Mouse (Mus musculus): ENCODE measurements around the gene Vps13a.
A peak's percentile ranks its signal among the peaks of the same experiment; 100 is the strongest.
"Not testable (repeated sequence)": the region's sequence is repeated elsewhere in the genome, so short reads cannot be mapped to it uniquely, and the experiment has no call there.

Vps13a gene

GRCm38 (mm10) chr19:16780790-16781384, at the start of gene Vps13a:
Gene Vps13a (minus strand): TSS chr19:16780933.
- peak; percentile 93 to 94 for DNase-seq (ENCODE audit: low spot score in 2 of 2)

DNA sequence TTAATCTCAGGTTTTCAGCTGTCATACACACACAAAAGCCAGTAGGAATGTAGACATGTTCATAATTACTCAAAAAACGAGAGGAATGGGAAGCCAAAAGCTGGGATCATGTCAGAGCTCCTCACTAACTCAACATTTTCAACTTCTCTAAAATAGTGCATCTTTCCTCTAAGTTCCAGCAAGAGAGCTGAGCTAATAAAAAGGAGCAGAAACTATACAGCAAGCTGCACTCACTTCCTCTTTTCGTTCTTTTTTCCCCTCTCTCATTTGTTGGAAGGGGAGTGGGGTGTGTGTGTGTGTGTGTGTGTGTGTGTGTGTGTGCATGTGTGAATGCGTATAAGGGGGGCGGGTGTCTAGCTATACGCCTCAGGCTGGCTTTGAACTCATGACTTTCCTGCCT, 46.9 kb upstream of the Vps13a start:
- no peak for DNase-seq (ENCODE audit: low spot score in 2 of 2)

- DNase-seq (ENCODE audit: low spot score in 2 of 2): no peak
These were observed 44.5 kb upstream of the Vps13a start for GRCm38 (mm10) chr19:16825228-16825627.

DNA sequence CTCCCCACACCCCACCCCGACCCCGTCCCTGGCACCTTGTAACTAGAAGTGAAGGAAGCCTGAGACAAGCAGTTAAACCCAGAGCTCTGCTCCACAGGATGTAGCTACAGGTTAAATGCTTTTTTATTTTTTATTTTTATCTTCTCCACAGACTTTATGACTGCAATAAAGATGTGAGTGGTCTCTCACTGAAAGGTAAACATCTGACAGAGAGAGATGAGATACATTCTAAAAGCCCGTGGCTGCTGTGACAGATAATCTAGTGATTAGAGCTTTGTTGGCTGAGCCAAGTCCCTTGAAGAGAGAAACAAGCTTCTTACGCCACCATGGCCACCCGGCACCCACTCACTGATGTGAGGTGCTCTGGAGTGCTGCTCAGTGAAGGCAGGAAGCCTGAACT, 34.1 kb upstream of the Vps13a start:
- DNase-seq (ENCODE audit: low spot score in 2 of 2): no peak

- DNase-seq (ENCODE audit: low spot score in 2 of 2): no peak
These were observed 32.6 kb upstream of the Vps13a start for GRCm38 (mm10) chr19:16813306-16813705.

- DNase-seq (ENCODE audit: low spot score in 2 of 2): no peak
These were observed 31.4 kb upstream of the Vps13a start for GRCm38 (mm10) chr19:16812072-16812608.

- no peak for DNase-seq (ENCODE audit: low spot score in 2 of 2)
These were observed 24.4 kb upstream of the Vps13a start for GRCm38 (mm10) chr19:16805102-16805501.

DNA sequence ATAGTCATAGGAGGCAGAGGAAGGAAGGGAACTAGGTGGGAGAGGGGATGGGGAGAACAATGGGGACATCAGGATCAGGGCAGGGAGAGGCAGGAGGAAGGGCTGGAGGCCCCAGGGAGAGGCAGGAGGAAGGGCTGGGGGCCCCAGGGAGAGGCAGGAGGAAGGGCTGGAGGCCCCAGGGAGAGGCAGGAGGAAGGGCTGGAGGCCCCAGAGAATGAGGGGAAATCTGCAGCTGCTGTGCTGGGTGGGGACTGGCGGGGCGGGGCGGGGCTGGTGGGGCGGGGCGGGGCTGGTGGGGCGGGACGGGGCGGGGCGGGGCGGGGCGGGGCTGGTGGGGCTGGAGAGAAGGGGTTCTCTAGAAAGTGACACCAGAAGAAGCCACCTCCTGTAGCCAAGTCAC, 23.8 kb upstream of the Vps13a start:
- DNase-seq (ENCODE audit: low spot score in 2 of 2): no peak

DNA sequence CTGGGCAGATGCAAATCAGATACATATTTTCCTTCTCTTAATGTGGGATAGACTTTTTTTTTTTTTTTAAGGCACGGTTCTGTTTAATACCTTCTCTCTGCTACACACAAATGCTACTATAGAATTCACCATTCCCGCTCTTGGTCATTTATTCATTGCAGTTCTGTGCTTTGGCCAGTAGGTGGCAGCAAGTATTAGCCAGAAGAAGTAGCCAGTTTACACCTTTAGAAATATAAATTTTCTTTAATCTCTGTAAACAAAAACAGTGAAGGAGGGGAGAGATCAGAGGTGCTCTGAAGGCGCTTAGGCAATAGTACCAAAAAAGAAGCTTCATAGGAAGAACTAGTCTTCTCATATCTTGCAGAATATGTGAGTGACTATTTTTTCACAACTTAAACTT, 22.0 kb upstream of the Vps13a start:
- DNase-seq (ENCODE audit: low spot score in 2 of 2): peak in 1 of 2 experiments; percentile 16

- no peak for DNase-seq (ENCODE audit: low spot score in 2 of 2)
These were observed 21.4 kb upstream of the Vps13a start for GRCm38 (mm10) chr19:16802123-16802522.

GRCm38 (mm10) chr19:16797923-16798322, 17.2 kb upstream of the Vps13a start:
- DNase-seq (ENCODE audit: low spot score in 2 of 2): no peak

DNA sequence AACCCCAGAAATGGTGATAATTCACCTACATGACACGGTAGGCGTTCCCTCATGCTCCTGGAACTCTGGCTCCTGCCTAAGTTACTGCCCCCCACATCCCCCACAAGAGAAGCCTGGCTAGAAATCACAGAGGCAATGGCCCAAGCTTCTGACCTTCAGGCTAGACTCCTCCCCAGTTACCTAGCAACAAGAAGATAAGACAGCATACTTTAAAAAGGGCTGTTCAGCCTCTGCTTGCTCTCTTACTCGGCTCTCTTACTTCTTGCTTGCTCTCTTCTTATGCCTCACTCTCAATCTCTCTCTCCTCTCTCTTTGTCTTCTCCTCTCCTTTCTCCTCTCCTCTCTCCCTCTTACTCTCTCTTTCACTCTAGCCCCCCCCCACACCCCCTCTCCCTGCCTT, 13.8 kb upstream of the Vps13a start:
- DNase-seq (ENCODE audit: low spot score in 2 of 2): not testable (repeated sequence)

- DNase-seq (ENCODE audit: low spot score in 2 of 2): no peak
These were observed 9.2 kb upstream of the Vps13a start for GRCm38 (mm10) chr19:16789930-16790329.

DNA sequence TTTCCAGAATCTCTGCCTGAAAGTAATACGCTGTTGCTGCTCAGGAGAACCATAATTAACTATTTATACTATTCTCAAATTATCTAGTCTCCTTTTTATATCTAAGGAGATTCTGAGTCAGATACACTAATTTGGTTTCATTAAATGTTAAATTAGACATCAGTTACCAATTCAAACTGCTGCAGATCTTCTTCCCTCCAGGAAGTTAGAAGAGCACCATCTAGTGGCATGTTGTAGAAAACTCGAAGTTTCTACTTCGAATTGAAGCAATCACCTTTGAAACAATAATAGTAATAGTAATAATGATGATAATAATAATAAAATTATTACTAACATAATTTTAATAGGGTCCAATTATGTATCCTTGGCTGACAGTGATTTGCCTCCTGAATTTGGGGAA, 4.1 kb upstream of the Vps13a start:
- no peak for DNase-seq (ENCODE audit: low spot score in 2 of 2)

- no peak for DNase-seq (ENCODE audit: low spot score in 2 of 2)
These were observed 780 bp upstream of the Vps13a start for GRCm38 (mm10) chr19:16781406-16782019.

DNA sequence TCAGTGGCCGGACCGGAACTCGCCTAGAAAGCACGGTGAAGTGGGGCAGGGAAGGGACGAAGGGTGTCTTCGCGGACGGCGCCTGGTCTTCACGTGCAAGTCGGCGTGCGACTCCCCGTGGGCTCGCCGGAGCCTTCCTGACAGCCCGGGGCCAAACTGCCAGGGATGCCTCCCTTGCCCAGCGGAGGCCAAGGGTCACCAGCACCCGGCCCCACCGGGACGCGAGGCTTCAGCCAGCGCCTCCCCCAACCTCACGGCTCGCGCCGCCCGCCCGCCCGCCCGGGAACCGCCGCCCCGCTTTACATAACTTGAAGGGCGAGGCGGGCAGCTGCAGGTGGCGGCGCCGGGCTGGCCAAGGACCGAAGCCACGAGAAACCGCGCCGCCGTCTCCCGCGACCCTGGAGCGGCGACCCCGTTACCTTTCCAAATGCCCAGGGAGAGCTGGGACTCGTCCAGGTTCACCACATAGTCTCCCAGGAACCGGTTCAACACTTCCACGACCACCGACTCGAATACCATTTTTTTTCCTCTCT, 416 bp downstream of the Vps13a start:
- DNase-seq (ENCODE audit: low spot score in 2 of 2): peak in 1 of 2 experiments; percentile 41

- no peak for DNase-seq (ENCODE audit: low spot score in 2 of 2)
These were observed 947 bp downstream of the Vps13a start for GRCm38 (mm10) chr19:16779786-16780185.

GRCm38 (mm10) chr19:16779281-16779680, 1.5 kb downstream of the Vps13a start:
- DNase-seq (ENCODE audit: low spot score in 2 of 2): peak in 1 of 2 experiments; percentile 10

- no peak for DNase-seq (ENCODE audit: low spot score in 2 of 2)
These were observed 2.2 kb downstream of the Vps13a start for GRCm38 (mm10) chr19:16778578-16778977.

GRCm38 (mm10) chr19:16777901-16778300, 2.8 kb downstream of the Vps13a start:
- DNase-seq (ENCODE audit: low spot score in 2 of 2): no peak

DNA sequence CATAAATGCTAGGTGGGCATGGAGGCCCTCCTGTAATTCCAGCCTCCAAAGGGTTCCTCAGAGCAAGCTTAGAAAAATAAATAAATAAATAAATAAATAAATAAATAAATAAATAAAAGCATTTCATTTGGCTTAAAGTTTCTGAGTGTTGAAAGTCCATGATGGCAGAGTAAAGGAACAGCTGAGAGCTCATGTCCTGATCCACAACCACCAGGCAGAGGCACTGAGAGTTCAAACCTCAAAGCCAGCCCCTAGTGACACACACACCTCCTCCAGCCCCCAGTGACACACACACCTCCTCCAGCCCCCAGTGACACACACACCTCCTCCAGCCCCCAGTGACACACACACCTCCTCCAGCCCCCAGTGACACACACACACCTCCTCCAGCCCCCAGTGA, 3.3 kb downstream of the Vps13a start:
- not testable (repeated sequence) for DNase-seq (ENCODE audit: low spot score in 2 of 2)

- no peak for DNase-seq (ENCODE audit: low spot score in 2 of 2)
These were observed 7.3 kb downstream of the Vps13a start for GRCm38 (mm10) chr19:16773237-16774016.

Data from heart, adult 9 months (tissue).